Mouse (Mus musculus): Measurements from ENCODE around the gene Ube4b.

Gene Ube4b

GRCm38 (mm10) chr4:149304466-149304865 is 122.1 kb downstream of the Ube4b start:
- DNase-seq (ENCODE audit: low read depth), result no peak

GRCm38 (mm10) chr4:149303502-149303901 is 123.0 kb downstream of the Ube4b start:
- no peak for DNase-seq (ENCODE audit: low read depth)

GRCm38 (mm10) chr4:149302751-149303150 is 123.8 kb downstream of the Ube4b start:
- DNase-seq (ENCODE audit: low read depth), result no peak

GRCm38 (mm10) chr4:149302136-149302535 is 124.4 kb downstream of the Ube4b start:
- no peak for DNase-seq (ENCODE audit: low read depth)

GRCm38 (mm10) chr4:149296501-149296900 is 130.0 kb downstream of the Ube4b start:
- DNase-seq (ENCODE audit: low read depth), result no peak

GRCm38 (mm10) chr4:149292984-149293383 is 133.6 kb downstream of the Ube4b start:
- no peak for DNase-seq (ENCODE audit: low read depth)

GRCm38 (mm10) chr4:149291061-149291460 is 135.5 kb downstream of the Ube4b start:
- DNase-seq (ENCODE audit: low read depth), result no peak

- no peak for DNase-seq (ENCODE audit: low read depth)
These were observed 136.3 kb downstream of the Ube4b start for GRCm38 (mm10) chr4:149290157-149290750.

GRCm38 (mm10) chr4:149286287-149287137 is 140.0 kb downstream of the Ube4b start:
- no peak for DNase-seq (ENCODE audit: low read depth)

- DNase-seq (ENCODE audit: low read depth), result no peak
These were observed 140.9 kb downstream of the Ube4b start for GRCm38 (mm10) chr4:149285691-149286090.

GRCm38 (mm10) chr4:149283018-149283417 is 143.5 kb downstream of the Ube4b start:
- DNase-seq (ENCODE audit: low read depth), result no peak

GRCm38 (mm10) chr4:149282025-149282738 is 144.4 kb downstream of the Ube4b start:
- DNase-seq (ENCODE audit: low read depth), result no peak
